Mouse (Mus musculus): ENCODE results near the gene Sec14l2.

DNA sequence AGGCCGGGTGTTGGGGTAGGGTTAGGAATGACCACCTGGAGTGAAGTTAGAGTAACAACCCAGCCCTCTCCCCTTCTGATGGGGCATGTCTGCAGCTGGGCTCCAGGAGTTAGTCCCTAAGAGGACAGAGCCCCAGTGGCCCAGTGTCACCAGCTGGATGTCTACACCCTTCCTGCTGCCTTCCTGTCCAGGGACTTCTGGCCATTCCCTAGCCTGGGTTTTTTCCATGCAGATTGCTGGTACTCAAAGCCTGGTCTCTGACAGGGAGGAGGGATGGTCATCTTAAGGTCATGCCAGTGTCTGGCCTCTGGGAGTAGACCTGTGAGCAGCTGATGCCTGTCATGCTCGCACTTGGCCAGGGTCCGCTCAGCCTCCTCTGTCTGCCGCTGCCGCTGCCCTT is 24.9 kb upstream of the Sec14l2 start:
- TF ChIP-seq CTCF (IDR thresholded peaks at IDR 0.05; ENCODE audit: insufficient read depth, low read length) (no peak), POLR2A (IDR thresholded peaks at IDR 0.05; ENCODE audit: borderline replicate concordance, extremely low read depth, low read depth, low read length) (peak; percentile 31; the same call in 1 of the 2 replicates)
